Mouse (Mus musculus) small intestine, adult 2 months (tissue): ENCODE measurements at regions not wholly inside any gene's neighbourhood (a gene's known extent, or its start where the extent isn't known, plus 50 kb on each side); places are given as distances from the start of the nearest gene placed in this dataset.

Experiments
- CTCF ChIP-seq: fragments of 200-500 bp; IDR thresholded peaks from 2 replicates; pipeline ENCODE4 v1.5.1; 2012; ENCODE audit warnings: low read depth, mild to moderate bottlenecking, control low read depth, inconsistent platforms, low read length, moderate library complexity, mixed read lengths; ENCODE audit not compliant: insufficient replicate concordance, insufficient read length; ENCODE audit errors: extremely low read depth
- POLR2A ChIP-seq: fragments of 200-500 bp; IDR thresholded peaks from 2 replicates; pipeline ENCODE4 v1.6.1; 2012; ENCODE audit warnings: low read depth, mild to moderate bottlenecking, control low read depth, inconsistent platforms, low read length, moderate library complexity

DNA sequence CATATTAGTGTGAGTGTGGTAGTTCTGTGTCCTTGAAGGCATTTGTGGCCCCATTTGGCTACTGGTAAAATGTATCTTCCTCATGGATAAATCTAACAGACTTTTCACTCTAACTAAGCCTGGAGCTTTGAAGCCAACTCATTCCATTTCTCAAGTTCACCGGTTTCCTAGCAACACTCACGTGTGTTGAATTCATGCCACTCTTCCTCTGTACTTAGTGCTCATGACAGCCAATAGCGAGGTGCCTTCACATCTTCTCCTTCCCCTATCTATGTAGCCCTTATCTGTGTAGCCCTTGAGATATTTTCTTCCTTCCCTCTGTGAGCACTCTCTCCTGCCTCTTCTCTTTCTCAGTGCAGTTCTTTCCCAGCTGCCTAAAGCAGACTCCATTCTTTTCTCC is 150.7 kb downstream of the Satb1 start:
- TF ChIP-seq POLR2A, result no peak
- TF ChIP-seq CTCF, result no peak
